Mouse (Mus musculus) cerebral cortex, adult 2 months (tissue): ENCODE measurements around the gene Rps3.

Source experiments
- WGBS: fragments of 180-500 bp; shearing (Covaris S2); methylation state at CpG from one replicate; pipeline ENCODE4 v1.1.7; 2018; 5-methylcytosine and 5-hydroxymethylcytosine counted together

The Rps3 gene

GRCm38 (mm10) chr7:99438881-99439280 lies 44.7 kb downstream of the Rps3 start:
- 78% methylated on average over 10 of the region's 10 CpGs for WGBS

- 76% methylated on average over 4 of the region's 4 CpGs for WGBS
These were observed 47.0 kb downstream of the Rps3 start for GRCm38 (mm10) chr7:99436530-99436929.

- 76% methylated on average over 12 of the region's 12 CpGs for WGBS
These were observed 48.8 kb downstream of the Rps3 start for GRCm38 (mm10) chr7:99434672-99435250.

- 93% methylated on average over 6 of the region's 6 CpGs for WGBS
These were observed 50.7 kb downstream of the Rps3 start for GRCm38 (mm10) chr7:99432863-99433262.

GRCm38 (mm10) chr7:99432248-99432647 lies 51.3 kb downstream of the Rps3 start:
- WGBS = 38% methylated on average over 14 of the region's 14 CpGs

GRCm38 (mm10) chr7:99430246-99430645 lies 53.3 kb downstream of the Rps3 start:
- 73% methylated on average over 11 of the region's 11 CpGs for WGBS

- WGBS = 73% methylated on average over 6 of the region's 6 CpGs
These were observed 53.8 kb downstream of the Rps3 start for GRCm38 (mm10) chr7:99429786-99430185.

- WGBS = 91% methylated on average over 5 of the region's 5 CpGs
These were observed 54.7 kb downstream of the Rps3 start for GRCm38 (mm10) chr7:99428836-99429235.

GRCm38 (mm10) chr7:99427987-99428386 lies 55.6 kb downstream of the Rps3 start:
- WGBS = 95% methylated on average over 3 of the region's 3 CpGs
